Mouse (Mus musculus) G1E (cell line): ENCODE measurements around the gene Acot11. TPM values are rescaled to one million over a fixed set of nuclear protein-coding genes. Genes with fewer than 3 reads are reported as not detected.
A peak's percentile ranks its signal among the peaks of the same experiment; 100 is the strongest.

Source experiments
- ATAC-seq: 2 replicates; pipeline ENCODE4 v1.8.0; 2016; ENCODE audit warnings: mild to moderate bottlenecking; ENCODE audit not compliant: insufficient number of reproducible peaks, poor library complexity, low FRiP score, severe bottlenecking; ENCODE audit errors: extremely low read depth
- DNase-seq: peaks from one replicate; pipeline ENCODE4 v3.0.0; 2012; ENCODE audit warnings: low spot score
- H3K27me3 ChIP-seq: 2 replicates; pipeline ENCODE4 v1.6.1; 2012; ENCODE audit warnings: mild to moderate bottlenecking, low read length, inconsistent platforms; ENCODE audit not compliant: insufficient read depth
- H3K36me3 ChIP-seq: replicated peaks from 2 replicates; pipeline ENCODE3; 2012; ENCODE audit warnings: mild to moderate bottlenecking, inconsistent platforms
- H3K4me1 ChIP-seq: 2 replicates; pipeline ENCODE4 v1.6.1; 2012; ENCODE audit warnings: low read depth, low read length, inconsistent platforms, mixed read lengths; ENCODE audit not compliant: insufficient read depth
- H3K4me3 ChIP-seq: 2 replicates; pipeline ENCODE4 v1.5.1; 2012; ENCODE audit warnings: low read depth, mild to moderate bottlenecking, inconsistent platforms, low read length, moderate library complexity, mixed read lengths
- H3K9me3 ChIP-seq: replicated peaks from 2 replicates; pipeline ENCODE4 v1.6.1; 2012; ENCODE audit warnings: inconsistent platforms
- CTCF ChIP-seq: IDR thresholded peaks from 2 replicates; pipeline ENCODE4 v1.5.1; 2012; ENCODE audit warnings: low read depth, low read length, inconsistent platforms, mixed read lengths
- GATA1 ChIP-seq: IDR thresholded peaks from 2 replicates; pipeline ENCODE4 v1.6.1; 2012; ENCODE audit warnings: borderline replicate concordance, low read length, inconsistent platforms, mixed read lengths
- GATA2 ChIP-seq: IDR thresholded peaks from 2 replicates; pipeline ENCODE4 v1.6.1; 2012; ENCODE audit warnings: low read depth, low read length, inconsistent platforms, borderline replicate concordance
- POLR2AphosphoS5 ChIP-seq: IDR thresholded peaks from 2 replicates; pipeline ENCODE4 v1.6.1; 2012; ENCODE audit warnings: low read depth, low read length, inconsistent platforms; ENCODE audit not compliant: insufficient replicate concordance
- TAL1 ChIP-seq: conservative IDR thresholded peaks from 2 replicates; pipeline ENCODE4 v1.6.1; 2012; ENCODE audit warnings: low read depth, low read length, inconsistent platforms, mixed read lengths
- polyA plus RNA-seq: library from polyadenylated mRNA; stranded (reverse); fragments of >175 nt; gene quantifications from 2 replicates; pipeline ENCODE4 v1.2.3, GENCODE M21; 2012
- total RNA-seq, 2 experiments: library from RNA; stranded (forward) in 1 of 2; stranded (reverse) in 1 of 2; fragments of 200-1000 nt in 1 of 2; fragments of >200 nt in 1 of 2; fragmentation: Nextera tagmentation in 1 of 2; gene quantifications; 2 replicates each; pipeline ENCODE4 v1.2.3; 2014 to 2017

The Acot11 gene
- total and polyA plus RNA-seq, 3 experiments = 0.02 to 0.11 TPM; not detected in 1

- H3K4me1 ChIP-seq = peaks cover 55% of the 10 kb centered on the region
- H3K9me3 ChIP-seq = no peaks in the 10 kb centered on the region
- H3K27me3 ChIP-seq = peaks cover 12% of the 10 kb centered on the region
- no peak for DNase-seq
- no peak for TF ChIP-seq TAL1
- no peak for TF ChIP-seq POLR2AphosphoS5
- TF ChIP-seq CTCF = no peak
- TF ChIP-seq GATA2 = no peak
- TF ChIP-seq GATA1 = no peak
- no peak for ATAC-seq
- peak overlapping the region; percentile 6; the same call in 1 of the 2 replicates for H3K4me3 ChIP-seq
- H3K36me3 ChIP-seq = no peaks in the 10 kb centered on the region
These were observed 25.8 kb upstream of the Acot11 start for GRCm38 (mm10) chr4:106830545-106831112.

DNA sequence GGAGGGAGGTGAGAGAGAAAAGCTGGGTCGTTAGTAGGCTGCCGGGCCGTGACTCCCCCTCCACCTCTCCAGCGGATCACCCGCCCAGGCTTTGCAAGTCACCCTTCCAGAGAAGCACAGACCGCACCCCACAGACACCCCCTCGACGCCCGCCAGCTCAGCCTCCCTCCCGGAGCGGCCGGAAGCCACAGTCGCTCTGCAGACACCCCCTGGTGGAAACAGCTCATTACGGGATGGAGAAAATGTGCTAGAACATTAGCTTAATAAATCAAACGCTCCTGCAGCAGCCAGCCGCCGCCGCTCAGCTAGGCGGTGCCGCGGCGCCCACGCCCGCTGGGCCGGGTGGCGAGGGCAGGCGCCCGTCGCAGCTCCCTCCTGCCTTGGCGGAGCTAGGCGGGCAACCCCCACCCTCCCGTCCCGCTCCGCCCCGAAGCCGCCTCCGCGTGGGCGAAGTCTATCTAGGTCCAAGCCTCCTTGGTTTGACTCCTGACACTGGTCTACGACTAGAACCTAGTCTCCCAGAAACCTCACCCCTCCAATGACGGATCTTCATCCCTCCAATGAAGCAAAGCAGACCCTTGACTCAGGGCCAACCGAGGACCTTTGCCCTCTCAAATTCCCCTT is 23.1 kb upstream of the Acot11 start:
- H3K27me3 ChIP-seq = peaks cover 31% of the 10 kb centered on the region
- TF ChIP-seq CTCF (no peak), GATA2 (no peak), POLR2AphosphoS5 (no peak), TAL1 (no peak), GATA1 (no peak)
- no peaks in the 10 kb centered on the region for H3K36me3 ChIP-seq
- peak overlapping the region; percentile 71 for H3K4me3 ChIP-seq
- H3K4me1 ChIP-seq = peaks cover 57% of the 10 kb centered on the region
- ATAC-seq = peak; percentile 81
- H3K9me3 ChIP-seq = no peaks in the 10 kb centered on the region
- peak; percentile 78 for DNase-seq

DNA sequence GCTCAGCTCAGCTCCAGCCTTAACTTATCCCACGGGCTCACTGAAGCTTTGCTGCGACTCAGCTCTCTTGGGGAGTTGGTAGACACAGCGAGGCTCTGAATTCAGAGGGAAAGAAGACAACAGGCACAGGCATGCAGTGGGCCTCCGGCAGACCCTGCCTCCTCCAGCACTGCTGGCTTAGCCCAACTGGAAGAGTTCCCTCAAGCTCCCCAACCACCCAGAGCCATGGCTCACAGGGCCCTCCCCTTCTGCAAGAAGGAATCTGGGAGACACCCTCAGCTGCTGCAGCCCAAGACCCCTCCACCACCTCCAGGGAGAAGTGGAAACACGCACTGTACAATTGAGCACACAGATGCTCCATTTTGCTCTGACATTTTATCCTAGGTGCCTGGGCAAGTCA is 20.4 kb upstream of the Acot11 start:
- peaks cover 49% of the 10 kb centered on the region for H3K27me3 ChIP-seq
- H3K4me1 ChIP-seq = peaks cover 40% of the 10 kb centered on the region
- peaks cover 3% of the 10 kb centered on the region for H3K9me3 ChIP-seq
- ATAC-seq (no peak), DNase-seq (no peak)
- TF ChIP-seq CTCF = no peak
- TF ChIP-seq POLR2AphosphoS5 = no peak
- no peak for TF ChIP-seq GATA2
- no peak for TF ChIP-seq GATA1
- no peak for TF ChIP-seq TAL1
- no peak overlapping the region for H3K4me3 ChIP-seq
- no peaks in the 10 kb centered on the region for H3K36me3 ChIP-seq

DNA sequence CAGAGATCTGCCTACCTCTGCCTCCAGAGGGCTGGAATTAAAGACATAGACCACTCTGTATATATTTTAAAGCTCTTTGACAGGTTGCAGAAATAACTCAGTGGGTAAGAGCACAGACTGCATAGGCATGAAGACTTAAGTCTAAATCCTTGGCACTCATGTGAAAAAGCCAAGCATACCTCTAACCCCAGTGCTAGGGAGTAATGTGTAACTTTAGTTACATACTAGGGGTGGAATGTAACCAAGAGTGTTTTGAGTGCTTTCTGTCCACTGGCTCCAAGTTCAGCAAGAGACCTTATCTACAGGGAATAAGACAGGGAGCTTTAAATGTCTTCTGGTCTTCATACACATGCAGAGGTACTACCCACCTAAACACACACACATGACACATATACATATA is 14.6 kb upstream of the Acot11 start:
- H3K9me3 ChIP-seq = peaks cover 3% of the 10 kb centered on the region
- peaks cover 5% of the 10 kb centered on the region for H3K4me1 ChIP-seq
- TF ChIP-seq POLR2AphosphoS5 (no peak), TAL1 (no peak), GATA2 (no peak), GATA1 (no peak), CTCF (no peak)
- H3K27me3 ChIP-seq = peaks cover 60% of the 10 kb centered on the region
- no peak overlapping the region for H3K4me3 ChIP-seq
- DNase-seq = no peak
- no peak for ATAC-seq
- no peaks in the 10 kb centered on the region for H3K36me3 ChIP-seq

DNA sequence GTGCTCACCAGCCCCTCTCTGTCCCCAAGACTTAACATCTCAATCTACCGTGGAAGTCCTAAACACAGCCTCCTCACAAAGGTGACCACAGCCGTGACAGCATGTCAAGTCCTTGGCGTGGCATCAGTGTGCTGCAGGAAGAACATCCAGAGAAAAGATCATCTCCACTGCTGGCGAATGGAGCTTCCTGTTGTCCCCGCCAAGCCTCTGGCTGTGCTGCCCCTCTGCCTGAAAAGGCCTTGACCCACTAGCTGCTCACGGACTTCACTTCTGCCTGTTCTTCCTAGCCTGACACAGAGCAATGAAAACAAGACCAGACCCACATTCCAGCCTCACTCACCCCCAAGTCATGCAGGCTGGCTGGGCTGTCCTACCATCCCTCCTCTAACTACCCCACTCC is 13.5 kb upstream of the Acot11 start:
- Histone ChIP-seq H3K36me3 (no peaks in the 10 kb centered on the region), H3K4me1 (peaks cover 5% of the 10 kb centered on the region)
- TF ChIP-seq TAL1 (no peak), GATA2 (no peak), GATA1 (no peak)

GRCm38 (mm10) chr4:106817017-106817416 is 12.2 kb upstream of the Acot11 start:
- Histone ChIP-seq H3K4me3 (no peak overlapping the region), H3K36me3 (no peaks in the 10 kb centered on the region), H3K27me3 (peaks cover 51% of the 10 kb centered on the region), H3K4me1 (peaks cover 5% of the 10 kb centered on the region), H3K9me3 (peaks cover 3% of the 10 kb centered on the region)
- DNase-seq (no peak), ATAC-seq (no peak)
- TF ChIP-seq TAL1 (no peak), CTCF (no peak), GATA1 (no peak), POLR2AphosphoS5 (no peak), GATA2 (no peak)

More for the DNA sequence above, 13.5 kb upstream of the Acot11 start:
- Histone ChIP-seq H3K27me3 (peaks cover 58% of the 10 kb centered on the region), H3K9me3 (peaks cover 3% of the 10 kb centered on the region), H3K4me3 (no peak overlapping the region)
- no peak for ATAC-seq
- DNase-seq = no peak
